Mouse (Mus musculus): Measurements from ENCODE around the gene Adgrg3. TPM values are rescaled to one million over a fixed set of nuclear protein-coding genes. Genes with fewer than 3 reads are reported as not detected.

The Adgrg3 gene
- polyA plus RNA-seq, 1 experiment = 0.23 TPM

- Histone ChIP-seq H3K4me1 (ENCODE audit: control insufficient read depth, insufficient read depth, low read length) (no peaks in the 10 kb centered on the region), H3K4me3 (ENCODE audit: insufficient read depth, low read length) (no peak overlapping the region), H3K27ac (ENCODE audit: insufficient read depth, low read depth, low read length) (no peak overlapping the region)
- TF ChIP-seq CTCF (IDR thresholded peaks at IDR 0.05; ENCODE audit: low read depth, low read length) (peak; percentile 49; the same call in 1 of the 2 replicates), POLR2A (IDR thresholded peaks at IDR 0.05; ENCODE audit: borderline replicate concordance, low read depth, low read length) (no peak)
Measured at GRCm38 (mm10) chr8:95067582-95067981, 50.1 kb downstream of the Adgrg3 start.

GRCm38 (mm10) chr8:95075504-95075903 lies 58.0 kb downstream of the Adgrg3 start:
- Histone ChIP-seq H3K27ac (ENCODE audit: insufficient read depth, low read depth, low read length) (no peak overlapping the region), H3K4me1 (ENCODE audit: control insufficient read depth, insufficient read depth, low read length) (no peaks in the 10 kb centered on the region), H3K4me3 (ENCODE audit: insufficient read depth, low read length) (no peak overlapping the region)
- TF ChIP-seq CTCF (IDR thresholded peaks at IDR 0.05; ENCODE audit: low read depth, low read length) = no peak
- TF ChIP-seq POLR2A (IDR thresholded peaks at IDR 0.05; ENCODE audit: borderline replicate concordance, low read depth, low read length) = no peak

- Histone ChIP-seq H3K4me3 (ENCODE audit: insufficient read depth, low read length) (no peak overlapping the region), H3K4me1 (ENCODE audit: control insufficient read depth, insufficient read depth, low read length) (no peaks in the 10 kb centered on the region), H3K27ac (ENCODE audit: insufficient read depth, low read depth, low read length) (no peak overlapping the region)
- no peak for TF ChIP-seq POLR2A (IDR thresholded peaks at IDR 0.05; ENCODE audit: borderline replicate concordance, low read depth, low read length)
- no peak for TF ChIP-seq CTCF (IDR thresholded peaks at IDR 0.05; ENCODE audit: low read depth, low read length)
Measured at GRCm38 (mm10) chr8:95076151-95076550, 58.7 kb downstream of the Adgrg3 start.

- Histone ChIP-seq H3K4me3 (ENCODE audit: insufficient read depth, low read length) (no peak overlapping the region), H3K27ac (ENCODE audit: insufficient read depth, low read depth, low read length) (no peak overlapping the region), H3K4me1 (ENCODE audit: control insufficient read depth, insufficient read depth, low read length) (peaks cover 2% of the 10 kb centered on the region; the same call in 1 of the 2 replicates)
- TF ChIP-seq POLR2A (IDR thresholded peaks at IDR 0.05; ENCODE audit: borderline replicate concordance, low read depth, low read length) = no peak
- TF ChIP-seq CTCF (IDR thresholded peaks at IDR 0.05; ENCODE audit: low read depth, low read length) = no peak
Measured at GRCm38 (mm10) chr8:95078055-95078454, 60.6 kb downstream of the Adgrg3 start.

GRCm38 (mm10) chr8:95079305-95079704 lies 61.8 kb downstream of the Adgrg3 start:
- H3K4me1 ChIP-seq (ENCODE audit: control insufficient read depth, insufficient read depth, low read length) = peaks cover 2% of the 10 kb centered on the region; the same call in 1 of the 2 replicates
- no peak overlapping the region for H3K4me3 ChIP-seq (ENCODE audit: insufficient read depth, low read length)
- TF ChIP-seq CTCF (IDR thresholded peaks at IDR 0.05; ENCODE audit: low read depth, low read length) (no peak), POLR2A (IDR thresholded peaks at IDR 0.05; ENCODE audit: borderline replicate concordance, low read depth, low read length) (no peak)
- no peak overlapping the region for H3K27ac ChIP-seq (ENCODE audit: insufficient read depth, low read depth, low read length)

- TF ChIP-seq CTCF (IDR thresholded peaks at IDR 0.05; ENCODE audit: low read depth, low read length) (no peak), POLR2A (IDR thresholded peaks at IDR 0.05; ENCODE audit: borderline replicate concordance, low read depth, low read length) (no peak)
- peak within 1 kb of the TSS; percentile 60 for H3K27ac ChIP-seq (ENCODE audit: insufficient read depth, low read depth, low read length)
- H3K4me1 ChIP-seq (ENCODE audit: control insufficient read depth, insufficient read depth, low read length) = peaks cover 2% of the 10 kb centered on the region; the same call in 1 of the 2 replicates
- H3K4me3 ChIP-seq (ENCODE audit: insufficient read depth, low read length) = peak within 1 kb of the TSS; percentile 88
Measured at GRCm38 (mm10) chr8:95080381-95081341, 63.2 kb downstream of the Adgrg3 start, which contains the start of gene Katnb1. Gene Katnb1, plus strand, starts transcription at chr8:95081186.

- Histone ChIP-seq H3K27ac (ENCODE audit: insufficient read depth, low read depth, low read length) (no peak overlapping the region), H3K4me1 (ENCODE audit: control insufficient read depth, insufficient read depth, low read length) (peaks cover 2% of the 10 kb centered on the region; the same call in 1 of the 2 replicates), H3K4me3 (ENCODE audit: insufficient read depth, low read length) (peak overlapping the region; percentile 85)
- no peak for TF ChIP-seq POLR2A (IDR thresholded peaks at IDR 0.05; ENCODE audit: borderline replicate concordance, low read depth, low read length)
- TF ChIP-seq CTCF (IDR thresholded peaks at IDR 0.05; ENCODE audit: low read depth, low read length) = no peak
Measured at GRCm38 (mm10) chr8:95081650-95082049, 64.2 kb downstream of the Adgrg3 start.

GRCm38 (mm10) chr8:95084261-95084660 lies 66.8 kb downstream of the Adgrg3 start:
- TF ChIP-seq POLR2A (IDR thresholded peaks at IDR 0.05; ENCODE audit: borderline replicate concordance, low read depth, low read length) (no peak), CTCF (IDR thresholded peaks at IDR 0.05; ENCODE audit: low read depth, low read length) (no peak)

GRCm38 (mm10) chr8:95084744-95085431 lies 67.4 kb downstream of the Adgrg3 start:
- no peak overlapping the region for H3K4me3 ChIP-seq (ENCODE audit: insufficient read depth, low read length)
- peaks cover 2% of the 10 kb centered on the region; the same call in 1 of the 2 replicates for H3K4me1 ChIP-seq (ENCODE audit: control insufficient read depth, insufficient read depth, low read length)
- TF ChIP-seq POLR2A (IDR thresholded peaks at IDR 0.05; ENCODE audit: borderline replicate concordance, low read depth, low read length) = no peak
- H3K27ac ChIP-seq (ENCODE audit: insufficient read depth, low read depth, low read length) = no peak overlapping the region

More at GRCm38 (mm10) chr8:95084261-95084660, 66.8 kb downstream of the Adgrg3 start:
- Histone ChIP-seq H3K4me1 (ENCODE audit: control insufficient read depth, insufficient read depth, low read length) (peaks cover 2% of the 10 kb centered on the region; the same call in 1 of the 2 replicates), H3K27ac (ENCODE audit: insufficient read depth, low read depth, low read length) (no peak overlapping the region), H3K4me3 (ENCODE audit: insufficient read depth, low read length) (no peak overlapping the region)

Measured in bone marrow macrophage, adult 2 months (primary cell).